Mouse (Mus musculus) gastrocnemius, postnatal 14 days (tissue): ENCODE results near the gene Atp6v0e. TPM values are rescaled to one million over a fixed set of nuclear protein-coding genes. Genes with fewer than 3 reads are reported as not detected.
A peak's percentile ranks its signal among the peaks of the same experiment; 100 is the strongest.

Experiments used
- DNase-seq: peaks from one replicate; pipeline ENCODE4 v3.0.0; 2021; ENCODE audit warnings: mixed read lengths
- intact Hi-C: fragments of 180-260 bp; cut with DNase I; formaldehyde crosslinking; loops from one replicate; pipeline ENCODE4 v1.15.1; 2025; ENCODE audit warnings: low total_unique reads
- total RNA-seq, 2 experiments: library from RNA; stranded (reverse); gene quantifications; 2 replicates each; pipeline ENCODE4 v1.2.3; 2021

The Atp6v0e gene
- total RNA-seq, 2 experiments from 2014 or later, result 37.4 to 40.8 TPM

- intact Hi-C loops, result no loop called here
- DNase-seq, result no peak
Observed at GRCm38 (mm10) chr17:26637851-26638250, 25.2 kb upstream of the Atp6v0e start.

GRCm38 (mm10) chr17:26638655-26639054 lies 24.4 kb upstream of the Atp6v0e start:
- intact Hi-C loops, result no loop called here
- DNase-seq, result peak; percentile 81

- intact Hi-C loops, result loop anchor here (2.0 kb wide), 1 partner anchor 175 kb away; no protein-coding TSS in a partner anchor
- DNase-seq, result no peak
Observed at GRCm38 (mm10) chr17:26639791-26640190, 23.2 kb upstream of the Atp6v0e start.

- intact Hi-C loops, result loop anchor here (2.0 kb wide), 1 partner anchor 176 kb away; no protein-coding TSS in a partner anchor
- no peak for DNase-seq
Observed at GRCm38 (mm10) chr17:26640286-26640740, 22.7 kb upstream of the Atp6v0e start.

GRCm38 (mm10) chr17:26643456-26643855 lies 19.6 kb upstream of the Atp6v0e start:
- DNase-seq, result no peak
- intact Hi-C loops, result no loop called here

- intact Hi-C loops, result no loop called here
- DNase-seq, result no peak
Observed at GRCm38 (mm10) chr17:26643993-26644392, 19.0 kb upstream of the Atp6v0e start.

- intact Hi-C loops, result no loop called here
- no peak for DNase-seq
Observed at GRCm38 (mm10) chr17:26644509-26645410, 18.3 kb upstream of the Atp6v0e start.

GRCm38 (mm10) chr17:26645411-26645854 lies 17.6 kb upstream of the Atp6v0e start:
- DNase-seq, result no peak
- intact Hi-C loops, result no loop called here

- intact Hi-C loops, result no loop called here
- no peak for DNase-seq
Observed at GRCm38 (mm10) chr17:26647283-26647682, 15.7 kb upstream of the Atp6v0e start.

- DNase-seq, result no peak
- intact Hi-C loops, result no loop called here
Observed at GRCm38 (mm10) chr17:26649565-26649964, 13.5 kb upstream of the Atp6v0e start.

GRCm38 (mm10) chr17:26650451-26651363 lies 12.3 kb upstream of the Atp6v0e start:
- intact Hi-C loops, result no loop called here

GRCm38 (mm10) chr17:26658854-26659572 lies 4.0 kb upstream of the Atp6v0e start:
- DNase-seq, result no peak
- intact Hi-C loops, result loop anchor here (5.0 kb wide), 1 partner anchor 228 kb away; no protein-coding TSS in a partner anchor

More at GRCm38 (mm10) chr17:26650451-26651363, 12.3 kb upstream of the Atp6v0e start:
- peak; percentile 57 for DNase-seq

GRCm38 (mm10) chr17:26659573-26659915 lies 3.5 kb upstream of the Atp6v0e start:
- intact Hi-C loops, result loop anchor here (5.0 kb wide), 1 partner anchor 228 kb away; no protein-coding TSS in a partner anchor
- no peak for DNase-seq

GRCm38 (mm10) chr17:26660192-26660912 lies 2.7 kb upstream of the Atp6v0e start:
- intact Hi-C loops, result no loop called here
- peak; percentile 79 for DNase-seq

- DNase-seq, result no peak
- intact Hi-C loops, result no loop called here
Observed at GRCm38 (mm10) chr17:26662204-26662603, 827 bp upstream of the Atp6v0e start.

- DNase-seq, result no peak
- intact Hi-C loops, result no loop called here
Observed at GRCm38 (mm10) chr17:26665600-26665999, 2.6 kb downstream of the Atp6v0e start.

- intact Hi-C loops, result no loop called here
- no peak for DNase-seq
Observed at GRCm38 (mm10) chr17:26671268-26671667, 8.2 kb downstream of the Atp6v0e start.

GRCm38 (mm10) chr17:26675845-26676244 lies 12.8 kb downstream of the Atp6v0e start:
- DNase-seq, result no peak
- intact Hi-C loops, result no loop called here

- DNase-seq, result peak; percentile 88
- intact Hi-C loops, result no loop called here
Observed at GRCm38 (mm10) chr17:26676252-26676615, 13.2 kb downstream of the Atp6v0e start.
